Mouse (Mus musculus) embryo, embryonic 9.5 days (tissue): ENCODE data around the gene Igf2bp2.

Experiments used
- DNase-seq: peaks from one replicate; pipeline ENCODE4 v3.0.0-alpha.2; 2017; ENCODE audit errors: extremely low spot score

Igf2bp2 gene

DNA sequence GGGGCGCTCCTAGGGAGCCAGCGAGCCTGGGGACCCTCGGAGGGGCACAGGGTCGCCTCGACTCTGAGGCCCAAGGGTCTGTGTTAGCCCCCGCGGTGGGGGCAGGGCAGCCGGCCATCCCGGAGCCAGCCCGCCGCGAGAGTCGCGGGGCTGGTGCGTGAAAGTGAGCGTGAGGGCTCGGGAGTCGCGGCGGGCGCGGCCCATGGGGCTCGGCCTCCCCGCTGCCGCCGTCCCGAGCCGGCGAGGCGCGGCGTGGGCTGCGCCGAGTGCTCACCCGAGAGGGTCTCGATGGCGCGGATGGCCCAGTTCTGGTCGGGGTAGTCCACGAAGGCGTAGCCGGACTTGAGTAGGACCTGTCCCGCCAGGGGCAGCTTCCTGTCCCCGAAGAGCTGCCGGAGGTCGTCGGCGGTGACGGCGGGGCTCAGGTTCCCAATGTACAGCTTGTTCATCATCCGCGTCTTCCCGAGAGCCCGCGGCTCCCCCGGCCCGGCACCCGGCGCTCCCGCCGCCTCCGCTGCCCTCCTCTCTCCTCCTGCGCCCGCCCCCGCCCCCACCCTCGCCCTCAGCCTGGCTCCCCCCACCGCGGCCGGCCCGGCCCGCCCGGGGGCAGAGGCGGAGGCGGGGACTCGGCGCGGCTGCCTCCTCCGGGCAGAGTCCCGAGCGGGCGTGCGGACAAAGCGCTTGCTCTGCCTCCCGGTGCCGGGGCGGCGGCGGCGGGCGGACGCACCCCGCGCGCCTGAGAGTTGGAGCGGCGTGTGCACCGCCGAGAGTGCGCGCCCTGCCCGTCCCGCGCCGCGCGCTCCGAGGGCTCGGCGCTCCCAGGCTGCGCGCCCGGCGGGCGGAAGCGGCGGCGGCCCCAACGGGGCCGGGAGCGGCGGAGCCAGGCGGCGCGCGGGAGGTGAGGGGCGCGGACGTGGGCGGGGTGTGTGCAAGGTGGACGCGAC lies at the start of gene Igf2bp2:
Gene Igf2bp2, minus strand, starts transcription at position 788 of the 944 bp plus-strand sequence.
- peak; percentile 85 for DNase-seq

DNA sequence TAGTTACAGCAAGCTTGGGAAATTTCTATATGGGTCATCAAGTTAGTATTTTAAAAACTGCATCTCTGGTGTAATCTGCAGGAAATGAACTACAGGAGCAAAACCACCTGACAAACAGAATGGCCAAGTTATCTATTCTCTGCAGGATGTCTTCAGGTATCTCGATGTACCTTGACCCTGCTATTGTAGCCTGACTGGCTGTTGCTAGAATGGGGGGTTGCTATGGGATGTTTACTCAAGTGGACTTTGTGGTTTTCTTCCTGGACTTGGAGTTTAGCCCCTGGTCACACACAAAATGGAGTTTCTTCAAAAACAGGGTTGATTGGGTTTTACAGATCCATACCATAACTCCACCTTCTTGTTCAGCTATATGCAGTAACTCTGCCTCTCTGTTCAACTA lies 40.4 kb upstream of the Igf2bp2 start:
- no peak for DNase-seq

- no peak for DNase-seq
Observed at GRCm38 (mm10) chr16:22201858-22202257, 38.8 kb upstream of the Igf2bp2 start.

GRCm38 (mm10) chr16:22200476-22200875 lies 37.4 kb upstream of the Igf2bp2 start:
- no peak for DNase-seq

- DNase-seq = no peak
Observed at GRCm38 (mm10) chr16:22187366-22187765, 24.3 kb upstream of the Igf2bp2 start.

DNA sequence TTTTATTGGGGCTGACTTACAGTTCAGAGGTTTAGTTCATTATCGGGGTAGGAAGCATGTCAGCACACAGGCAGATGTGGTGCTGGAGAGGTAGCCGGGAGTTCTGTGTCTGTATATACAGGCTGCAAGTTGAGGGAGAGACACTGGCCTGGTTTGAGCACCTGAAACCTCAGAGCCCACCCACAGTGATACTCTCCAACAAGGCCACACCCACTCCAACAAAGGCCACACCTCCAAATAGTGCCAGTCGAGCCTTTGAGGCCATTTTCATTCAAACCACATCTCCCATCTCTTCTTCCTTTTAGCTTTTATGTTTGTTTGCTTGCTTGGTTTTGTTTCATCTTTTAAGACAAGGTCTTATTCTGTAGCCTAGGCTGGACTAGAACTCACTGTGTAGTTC lies 22.3 kb upstream of the Igf2bp2 start:
- DNase-seq = no peak

- DNase-seq = no peak
Observed at GRCm38 (mm10) chr16:22184113-22184512, 21.0 kb upstream of the Igf2bp2 start.

DNA sequence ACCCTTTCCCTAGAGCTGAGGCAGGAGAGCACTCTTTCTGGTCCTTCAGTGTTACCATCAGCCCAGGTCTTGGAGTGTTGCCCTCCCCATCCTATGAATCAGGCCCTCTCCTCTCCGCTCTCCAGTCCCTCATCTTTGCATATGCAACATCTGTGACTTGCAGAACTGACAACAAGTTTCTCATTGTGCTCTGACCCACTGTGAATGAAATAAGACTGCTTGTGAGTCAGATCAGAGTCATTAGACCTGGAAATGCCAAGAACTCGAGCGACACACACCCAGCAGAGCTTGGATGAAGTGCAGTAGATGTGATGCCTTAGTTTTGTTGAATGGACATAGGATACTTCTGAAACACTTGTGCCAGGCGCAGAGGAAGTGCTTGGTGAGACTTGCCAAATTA lies 19.2 kb upstream of the Igf2bp2 start:
- DNase-seq = no peak

- no peak for DNase-seq
Observed at GRCm38 (mm10) chr16:22178793-22179192, 15.7 kb upstream of the Igf2bp2 start.

DNA sequence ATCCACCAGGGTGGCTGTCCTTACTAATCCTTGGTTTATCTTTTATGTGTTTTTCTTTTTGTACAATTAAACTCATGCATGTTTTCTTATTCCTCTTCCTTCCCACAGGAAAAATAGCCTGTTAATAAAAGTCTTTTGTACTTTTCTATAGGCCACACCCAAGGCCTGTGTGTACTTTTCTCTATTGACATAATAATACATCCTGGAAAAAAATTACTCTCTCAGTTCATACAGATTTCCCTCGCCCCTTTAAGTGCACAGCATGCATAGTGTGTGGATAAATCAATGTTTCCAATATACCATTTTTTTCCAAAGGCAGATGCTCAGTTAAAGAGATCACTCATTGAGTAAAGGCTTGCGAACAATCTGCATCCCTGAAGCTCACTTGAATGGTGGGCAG lies 14.9 kb upstream of the Igf2bp2 start:
- DNase-seq = no peak

- DNase-seq = no peak
Observed at GRCm38 (mm10) chr16:22168731-22169130, 5.6 kb upstream of the Igf2bp2 start.

DNA sequence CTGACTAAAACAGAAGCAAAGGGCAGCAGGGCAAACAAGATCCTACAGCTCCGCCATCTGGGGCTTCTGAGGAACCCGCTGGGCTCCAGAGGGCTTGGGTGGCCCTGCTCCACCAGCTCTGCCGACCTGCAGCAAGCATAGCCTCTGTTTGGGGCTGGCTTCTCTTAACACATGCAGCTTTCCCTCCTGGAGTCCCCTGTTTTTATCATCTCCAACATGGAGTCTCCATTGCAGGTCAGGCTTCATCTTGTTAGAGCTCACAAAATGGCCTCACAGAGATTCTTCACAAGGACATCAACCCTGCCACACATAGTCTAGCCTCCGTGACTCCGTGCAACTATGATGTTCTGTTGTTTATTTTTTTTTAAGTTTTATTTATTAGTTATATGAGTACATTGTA lies 2.5 kb upstream of the Igf2bp2 start:
- DNase-seq = no peak

- DNase-seq = no peak
Observed at GRCm38 (mm10) chr16:22164446-22164845, 1.3 kb upstream of the Igf2bp2 start.

DNA sequence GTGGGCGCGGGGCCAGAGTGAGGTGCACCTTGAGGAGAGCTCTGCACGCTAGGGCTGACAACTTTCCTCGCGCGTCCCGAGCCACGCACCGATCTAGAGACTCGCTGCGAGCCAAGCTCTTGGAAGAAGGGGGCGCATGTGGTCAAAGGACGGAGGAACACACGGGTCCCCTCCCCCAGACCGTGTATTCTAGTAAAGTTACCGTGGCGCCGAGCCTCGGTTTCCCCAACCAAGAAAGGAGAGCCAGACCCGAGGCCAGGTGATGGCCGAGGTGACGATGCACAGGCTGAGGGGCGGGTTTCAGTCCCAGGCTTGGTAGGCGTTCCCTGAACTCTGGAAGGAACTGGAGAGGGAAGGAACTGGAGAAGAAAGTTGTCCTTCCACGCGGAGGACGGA lies 355 bp upstream of the Igf2bp2 start:
- DNase-seq = peak; percentile 74

- peak; percentile 68 for DNase-seq
Observed at GRCm38 (mm10) chr16:22162066-22162511, 1.0 kb downstream of the Igf2bp2 start.

GRCm38 (mm10) chr16:22161351-22162065 lies 1.6 kb downstream of the Igf2bp2 start:
- peak; percentile 80 for DNase-seq

- peak; percentile 43 for DNase-seq
Observed at GRCm38 (mm10) chr16:22160386-22161145, 2.5 kb downstream of the Igf2bp2 start.

DNA sequence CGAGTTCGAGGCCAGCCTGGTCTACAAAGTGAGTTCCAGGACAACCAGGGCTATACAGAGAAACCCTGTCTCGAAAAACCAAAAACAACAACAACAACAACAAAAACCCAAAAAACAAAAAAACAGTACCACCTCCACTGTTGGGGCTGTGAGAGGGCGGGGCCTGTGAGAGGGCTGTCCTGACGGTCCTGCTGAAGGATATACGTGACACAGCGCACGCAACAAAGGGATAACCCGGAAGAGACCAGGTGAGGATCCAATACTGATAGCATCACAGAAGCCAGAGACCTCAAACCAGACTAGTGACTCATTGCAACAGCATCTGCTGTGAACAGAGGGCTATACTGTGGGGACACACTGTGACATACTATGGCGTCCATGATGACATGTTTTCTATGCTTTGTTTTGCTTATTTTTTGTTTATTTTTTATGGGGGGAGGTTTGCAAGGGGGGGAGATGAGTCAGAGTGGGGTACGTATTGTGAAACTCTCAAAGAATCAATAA lies 10.1 kb downstream of the Igf2bp2 start:
- no peak for DNase-seq

DNA sequence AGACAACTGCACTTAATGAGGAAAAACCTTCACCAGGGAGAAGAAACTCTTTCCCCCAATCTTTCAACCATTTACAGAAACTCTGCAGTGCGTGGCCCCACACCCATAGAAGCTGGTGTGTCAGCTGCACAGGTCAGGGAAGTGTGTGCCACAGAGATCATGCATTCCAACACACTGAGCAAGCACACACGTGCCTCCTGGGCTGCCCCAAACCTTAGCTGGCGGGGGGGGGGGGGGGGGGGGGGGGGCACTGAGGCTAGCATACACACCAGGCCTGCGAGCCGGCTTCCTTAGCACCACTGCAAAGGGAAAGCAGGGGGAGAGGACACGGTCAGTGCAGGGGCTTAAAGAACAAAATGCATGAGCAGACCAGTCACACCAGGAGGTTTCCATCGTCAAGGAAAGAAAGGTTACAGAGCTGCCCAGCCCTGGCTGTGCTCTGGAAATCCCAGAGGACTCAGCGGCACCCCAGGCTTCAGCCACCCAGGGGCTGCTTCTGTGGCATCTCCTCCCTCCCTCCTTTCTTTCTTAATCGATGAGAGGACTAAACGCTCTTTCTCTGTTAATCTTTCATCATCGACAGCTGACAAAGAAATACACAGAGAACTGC lies 11.3 kb downstream of the Igf2bp2 start:
- DNase-seq = peak; percentile 17

DNA sequence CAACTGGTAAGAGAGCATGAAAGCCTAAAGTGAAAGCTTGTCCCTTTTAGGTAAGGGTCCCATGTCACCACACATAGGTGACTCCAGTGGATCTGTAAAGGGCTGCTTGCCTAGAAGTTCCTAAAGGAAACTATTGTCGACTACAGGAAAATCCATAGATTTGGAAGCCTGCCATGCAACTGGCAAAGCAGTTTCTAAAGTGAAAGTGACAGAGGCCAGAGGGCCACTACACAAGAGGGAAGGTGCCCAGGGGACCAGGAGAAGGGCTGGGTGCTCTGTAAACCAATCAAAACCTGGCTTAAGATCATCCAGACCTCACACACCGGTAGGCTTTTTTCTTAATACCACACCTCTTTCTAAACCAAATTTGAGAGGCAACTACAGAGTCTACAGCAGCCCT lies 12.7 kb downstream of the Igf2bp2 start:
- DNase-seq = no peak

DNA sequence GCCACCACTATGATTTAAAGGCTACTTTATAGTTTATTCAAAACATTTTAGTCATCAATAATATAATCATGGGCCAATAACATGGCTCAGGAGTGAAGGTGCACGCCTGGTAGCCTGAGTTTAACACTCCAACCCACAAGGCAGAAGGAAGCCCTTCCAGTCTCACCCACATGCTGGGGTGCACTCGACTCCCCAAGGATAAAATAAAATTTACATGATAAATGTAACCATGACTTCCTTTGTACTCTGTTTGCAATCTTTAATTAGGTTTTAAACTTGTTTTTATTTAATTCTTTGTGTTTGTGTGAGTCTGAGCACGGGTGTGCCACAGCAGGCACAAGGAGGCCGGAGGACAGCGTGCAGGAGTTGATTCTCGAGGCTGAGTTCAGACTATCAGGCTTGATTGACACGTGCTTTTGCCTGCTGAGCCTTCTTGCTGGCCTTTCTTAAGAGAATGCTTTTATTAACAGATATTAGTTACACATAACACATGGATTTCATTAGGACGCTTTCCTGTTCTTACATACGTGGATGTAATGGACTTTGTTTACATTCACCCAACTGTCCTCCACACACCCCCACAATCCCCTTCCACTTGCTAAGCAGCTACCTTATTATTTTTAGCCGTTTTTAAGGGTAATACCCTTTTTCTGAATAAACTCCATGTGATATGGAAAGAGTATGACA lies 13.3 kb downstream of the Igf2bp2 start:
- no peak for DNase-seq
